Mouse (Mus musculus) inflammation-experienced regulatory T-cells, adult 6 months (primary cell): ENCODE data around the gene Cobl. TPM values are rescaled to one million over a fixed set of nuclear protein-coding genes. Genes with fewer than 3 reads are reported as not detected.

Source experiments
- ATAC-seq: one replicate; pipeline ENCODE4 v1.8.0; 2017
- polyA plus RNA-seq, 3 experiments: library from polyadenylated mRNA; unstranded; fragments of 100-300 nt; shearing (Covaris generic); gene quantifications; one replicate each; pipeline ENCODE4 v1.2.1; 2017

Cobl gene
- polyA plus RNA-seq, 3 experiments from 2014 or later = 0.20 to 0.58 (median 0.36) TPM

DNA sequence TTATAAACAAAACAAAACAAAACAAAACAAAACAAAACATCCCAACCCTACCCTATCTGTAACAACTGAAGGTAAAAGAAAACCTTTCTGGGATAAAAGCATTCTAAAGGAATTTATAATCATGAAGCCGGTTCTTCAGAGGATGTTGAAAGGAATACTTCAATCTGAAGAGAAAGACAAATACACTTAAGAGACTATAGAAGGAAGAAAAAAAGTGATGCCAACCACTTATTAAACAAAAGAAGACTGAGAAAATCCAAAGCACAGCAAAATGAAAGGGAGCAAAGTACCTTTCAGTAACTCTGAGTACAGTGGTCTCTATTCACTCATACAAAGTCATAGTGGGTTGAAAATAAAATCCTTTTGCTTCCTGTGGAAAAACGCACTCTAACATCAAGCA, 256.2 kb downstream of the Cobl start:
- ATAC-seq = no peak

DNA sequence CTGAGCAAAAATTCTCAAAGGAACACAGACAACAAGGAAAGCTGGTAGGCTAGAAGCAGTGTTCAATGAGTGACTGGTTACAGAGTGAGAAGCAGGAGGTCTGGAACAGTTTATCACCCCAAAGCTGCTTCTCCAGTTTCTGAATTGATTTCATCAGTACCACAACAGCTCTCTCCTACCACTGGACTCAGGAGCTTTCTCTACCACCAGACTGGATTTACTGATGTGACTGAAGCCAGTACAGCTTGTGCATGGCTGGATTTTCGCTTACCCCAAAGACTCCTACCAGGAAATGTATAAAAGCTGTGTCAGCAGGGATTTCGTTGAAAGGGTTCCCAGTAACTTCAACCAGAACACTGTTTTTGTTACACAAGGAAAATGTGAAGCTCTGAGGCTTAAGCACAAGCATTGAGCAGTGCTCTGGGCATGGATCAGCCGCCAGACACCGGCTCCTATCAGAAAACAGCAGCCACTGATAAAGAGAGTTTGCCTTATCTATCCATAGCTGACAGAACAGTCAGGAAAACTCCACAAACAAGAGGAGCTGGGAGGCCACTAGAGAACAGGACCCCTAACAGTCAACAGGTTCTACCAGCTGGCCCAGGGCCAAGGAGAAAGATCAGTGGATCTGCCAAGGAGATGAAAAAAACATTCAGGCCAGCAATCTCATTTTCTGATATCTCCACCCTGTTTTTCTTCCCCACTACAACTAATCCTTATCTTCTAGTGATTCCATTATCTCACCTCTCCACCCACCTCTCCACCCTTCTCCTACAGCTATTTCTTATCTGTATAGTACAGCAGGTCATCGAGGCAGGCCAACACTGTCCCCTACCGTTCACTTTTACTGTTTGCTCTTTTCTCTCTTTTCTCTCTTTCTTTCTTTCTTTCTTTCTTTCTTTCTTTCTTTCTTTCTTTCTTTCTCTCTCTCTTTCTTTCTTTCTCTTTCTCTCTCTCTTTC, 259.3 kb downstream of the Cobl start:
- ATAC-seq = no peak

DNA sequence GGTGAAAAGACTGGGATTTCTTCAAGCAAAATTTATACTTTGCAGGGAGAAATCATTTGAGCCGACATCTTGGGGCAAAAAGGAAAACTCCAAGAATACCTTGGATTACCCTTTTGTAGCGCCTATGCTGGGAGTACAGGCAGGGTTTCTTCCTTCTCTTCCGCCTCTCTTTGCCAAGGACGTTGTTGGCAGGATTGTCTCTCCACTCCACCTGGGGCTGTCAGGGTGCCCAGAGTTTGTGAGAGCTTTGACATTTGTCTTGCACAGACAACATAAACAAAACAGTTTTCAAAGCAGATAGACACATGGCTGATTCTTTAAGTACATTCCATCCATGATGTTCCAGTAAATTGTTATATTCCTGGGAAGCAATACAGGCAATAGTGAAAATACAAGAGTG, 265.3 kb downstream of the Cobl start:
- no peak for ATAC-seq

DNA sequence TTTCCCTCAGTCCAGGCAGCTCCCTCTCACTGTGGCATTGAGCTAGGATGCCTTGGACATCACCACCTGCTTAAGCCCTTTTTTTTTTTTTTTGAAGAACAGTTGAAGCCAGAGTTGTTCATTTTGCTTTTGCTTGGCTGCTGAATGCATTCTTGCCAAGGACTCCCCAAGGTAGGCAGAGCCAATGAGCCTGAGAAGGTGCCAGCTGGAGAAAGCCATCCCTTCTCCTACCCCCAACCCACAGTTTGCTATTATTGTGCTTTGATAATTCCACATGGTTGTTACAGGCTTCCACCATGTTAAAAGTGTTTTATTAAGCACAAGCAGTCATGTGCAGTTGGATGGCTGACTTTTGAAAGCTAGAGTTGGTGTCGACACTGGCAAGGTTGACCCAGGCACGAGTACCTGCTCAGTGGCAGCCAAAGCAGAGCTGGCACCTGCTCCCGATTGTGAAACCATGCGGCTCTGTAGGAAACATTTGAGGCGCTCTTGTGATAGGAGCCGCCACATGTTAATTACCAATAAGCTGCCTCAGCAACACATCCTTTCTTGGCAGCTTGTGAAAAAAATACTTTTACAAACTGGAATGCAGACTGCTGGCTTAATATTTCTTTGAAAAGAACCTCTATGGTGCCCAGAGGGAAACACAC, 265.9 kb downstream of the Cobl start:
- no peak for ATAC-seq

DNA sequence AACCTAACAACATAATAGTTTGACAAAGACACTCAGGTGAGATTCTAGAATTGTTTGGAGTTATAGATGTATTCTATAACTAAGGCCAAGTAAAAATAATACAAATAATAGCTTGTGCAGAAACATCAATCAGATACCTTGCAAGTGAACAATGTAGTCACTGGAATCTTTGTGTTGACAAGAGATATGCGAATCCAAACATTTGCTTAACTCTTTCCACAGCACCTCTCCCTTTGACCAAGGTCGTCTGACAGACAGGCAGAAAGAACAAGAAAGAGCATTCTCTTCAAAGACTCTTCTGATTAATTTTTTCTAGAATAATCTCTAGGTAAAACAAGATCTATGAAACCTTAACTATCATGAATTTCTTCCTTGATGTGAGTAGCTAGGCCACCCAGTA, 266.7 kb downstream of the Cobl start:
- no peak for ATAC-seq

DNA sequence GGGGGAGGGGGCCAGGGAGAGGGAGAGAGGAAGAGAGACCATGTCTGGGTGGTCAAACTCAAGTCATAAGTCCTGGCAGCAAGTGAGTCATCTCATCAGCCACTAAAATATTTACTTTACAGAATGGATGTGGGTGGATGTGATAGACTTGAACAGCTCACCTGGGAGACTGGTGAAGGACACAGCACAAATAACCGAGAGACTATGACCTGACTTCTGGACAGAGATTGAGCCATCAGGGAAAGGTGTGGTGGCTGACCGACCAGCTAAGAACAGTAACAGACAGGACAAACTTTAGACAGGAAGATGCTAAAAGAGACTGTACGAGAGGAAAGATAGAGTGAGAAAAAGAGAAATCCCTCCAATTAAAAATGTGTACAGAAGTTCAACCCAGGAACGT, 267.2 kb downstream of the Cobl start:
- no peak for ATAC-seq

DNA sequence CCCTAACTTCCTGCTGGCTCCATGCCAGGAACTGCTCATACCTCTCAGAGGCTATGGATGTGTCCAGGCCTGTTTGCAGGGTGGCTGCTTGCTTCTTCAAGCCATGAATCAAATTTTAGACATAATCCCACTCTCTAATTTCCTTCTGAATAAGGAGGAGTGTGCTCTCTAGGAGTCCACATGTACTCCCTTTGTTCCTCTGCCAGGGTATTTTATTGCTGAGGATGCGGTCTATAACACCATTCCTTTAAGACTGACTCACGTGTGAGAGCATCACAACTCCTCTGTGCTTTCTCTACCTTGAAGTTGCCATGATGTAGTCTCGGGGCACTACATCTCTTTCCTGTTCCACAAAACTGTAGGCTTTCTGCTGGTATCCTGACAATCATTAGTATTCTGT, 269.4 kb downstream of the Cobl start:
- no peak for ATAC-seq

DNA sequence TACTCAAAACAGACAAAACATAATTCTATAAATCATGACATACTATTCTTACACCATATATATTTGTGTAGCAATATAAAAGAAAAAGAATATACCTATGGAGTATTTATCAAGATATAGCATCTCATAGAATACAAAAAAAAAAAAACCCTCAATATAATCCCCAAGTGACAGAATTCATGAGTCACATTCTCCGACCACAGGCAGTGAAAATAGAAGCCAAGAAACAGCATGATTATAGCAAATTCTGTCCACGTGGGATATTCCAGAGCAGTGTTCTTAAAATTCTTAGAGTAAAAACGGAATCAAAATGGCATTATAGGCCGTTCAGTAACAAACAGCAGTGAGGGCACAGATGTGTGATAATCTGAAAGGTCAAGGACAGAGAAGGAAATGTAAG, 271.4 kb downstream of the Cobl start:
- no peak for ATAC-seq

DNA sequence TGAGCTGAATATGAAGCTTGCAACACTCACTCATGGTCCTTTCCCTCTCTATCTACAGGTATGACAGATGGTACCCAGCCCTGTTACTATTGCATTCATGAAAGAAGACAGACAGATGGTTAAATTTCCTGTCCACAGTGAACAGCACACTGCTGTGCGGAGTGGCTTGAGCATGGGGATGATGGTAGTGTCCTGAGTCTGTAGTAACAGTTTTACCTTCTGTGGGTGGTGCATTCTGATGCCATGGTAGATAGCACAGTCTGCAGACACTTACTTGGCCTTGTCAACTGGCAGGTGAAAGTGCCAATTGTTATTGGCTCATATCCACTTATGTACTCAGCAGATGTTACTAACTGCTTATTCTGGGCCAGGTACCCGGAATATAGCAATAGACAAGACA, 273.4 kb downstream of the Cobl start:
- ATAC-seq = no peak

DNA sequence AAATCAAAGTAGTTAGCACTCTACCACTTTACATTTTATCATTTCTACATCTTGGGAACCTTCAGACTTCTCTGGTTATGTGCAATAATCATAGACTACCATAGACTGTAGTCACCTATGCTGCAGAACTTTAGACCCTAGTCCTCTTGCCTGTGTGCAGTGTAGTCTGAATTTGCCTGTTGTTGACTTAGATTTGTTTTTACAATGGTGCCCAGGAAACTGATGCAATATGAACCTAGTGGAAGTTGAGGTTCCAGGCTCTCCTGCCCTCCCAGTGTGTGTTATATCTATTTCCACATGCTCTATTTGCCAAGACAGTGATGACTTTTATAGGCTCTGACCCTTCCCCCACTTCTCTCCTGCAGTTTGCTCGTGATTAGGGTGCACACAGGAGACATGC, 274.3 kb downstream of the Cobl start:
- ATAC-seq = no peak
